Mouse (Mus musculus) testis, adult 2 months (tissue): ENCODE measurements around the gene Emsy. TPM values are rescaled to one million over a fixed set of nuclear protein-coding genes. Genes with fewer than 3 reads are reported as not detected.

Experiments used
- H3K27ac ChIP-seq: fragments of 200-500 bp; 2 replicates; pipeline ENCODE4 v1.5.1; 2012; ENCODE audit warnings: low read depth, low read length; ENCODE audit not compliant: control insufficient read depth, insufficient read depth
- H3K27me3 ChIP-seq: fragments of 200-500 bp; 2 replicates; pipeline ENCODE4 v1.6.1; 2012; ENCODE audit warnings: mild to moderate bottlenecking, low read length, moderate library complexity; ENCODE audit not compliant: control insufficient read depth, insufficient read depth
- H3K36me3 ChIP-seq: fragments of 200-500 bp; 2 replicates; pipeline ENCODE4 v1.6.1; 2012; ENCODE audit warnings: mild to moderate bottlenecking, low read length; ENCODE audit not compliant: control insufficient read depth, insufficient read depth
- H3K4me1 ChIP-seq: fragments of 200-500 bp; 2 replicates; pipeline ENCODE4 v1.6.1; 2012; ENCODE audit warnings: low read length; ENCODE audit not compliant: control insufficient read depth, insufficient read depth
- H3K4me3 ChIP-seq: fragments of 200-500 bp; 2 replicates; pipeline ENCODE4 v1.5.1; 2012; ENCODE audit warnings: low read depth, mild to moderate bottlenecking, low read length, moderate library complexity, mixed read lengths; ENCODE audit not compliant: control insufficient read depth
- CTCF ChIP-seq: fragments of 200-500 bp; IDR thresholded peaks from 2 replicates; pipeline ENCODE4 v1.5.1; 2012; ENCODE audit warnings: low read depth, mild to moderate bottlenecking, inconsistent platforms, low read length, moderate library complexity; ENCODE audit not compliant: control insufficient read depth, insufficient read depth, insufficient replicate concordance
- POLR2A ChIP-seq: fragments of 200-500 bp; IDR thresholded peaks from 2 replicates; pipeline ENCODE4 v1.6.1; 2012; ENCODE audit warnings: low read depth, mild to moderate bottlenecking, inconsistent platforms, low read length, moderate library complexity; ENCODE audit not compliant: control insufficient read depth
- polyA plus RNA-seq: library from polyadenylated mRNA; depleted of rRNA; stranded (reverse); fragments of >200 nt; gene quantifications from 2 replicates; pipeline ENCODE4 v1.2.3, GENCODE M21; 2012

The Emsy gene
- polyA plus RNA-seq, 1 experiment = 19.3 TPM

GRCm38 (mm10) chr7:98577461-98577860, 79.1 kb downstream of the Emsy start:
- TF ChIP-seq CTCF (no peak), POLR2A (no peak)
- no peaks in the 10 kb centered on the region for H3K36me3 ChIP-seq
- H3K27me3 ChIP-seq = no peaks in the 10 kb centered on the region
- H3K4me1 ChIP-seq = peaks cover 10% of the 10 kb centered on the region
- H3K27ac ChIP-seq = no peak overlapping the region
- no peak overlapping the region for H3K4me3 ChIP-seq

GRCm38 (mm10) chr7:98575651-98576239, 80.8 kb downstream of the Emsy start:
- Histone ChIP-seq H3K27me3 (no peaks in the 10 kb centered on the region), H3K4me3 (no peak overlapping the region), H3K36me3 (no peaks in the 10 kb centered on the region), H3K27ac (no peak overlapping the region), H3K4me1 (peaks cover 11% of the 10 kb centered on the region)
- TF ChIP-seq POLR2A = no peak
- no peak for TF ChIP-seq CTCF

- Histone ChIP-seq H3K4me3 (no peak overlapping the region), H3K36me3 (no peaks in the 10 kb centered on the region), H3K4me1 (peaks cover 11% of the 10 kb centered on the region), H3K27ac (no peak overlapping the region), H3K27me3 (no peaks in the 10 kb centered on the region)
- TF ChIP-seq POLR2A (no peak), CTCF (no peak)
These were observed 81.8 kb downstream of the Emsy start for GRCm38 (mm10) chr7:98574771-98575191.

GRCm38 (mm10) chr7:98574271-98574670, 82.3 kb downstream of the Emsy start:
- H3K27me3 ChIP-seq = no peaks in the 10 kb centered on the region

GRCm38 (mm10) chr7:98573231-98573781, 83.3 kb downstream of the Emsy start:
- peaks cover 11% of the 10 kb centered on the region for H3K4me1 ChIP-seq
- no peaks in the 10 kb centered on the region for H3K36me3 ChIP-seq
- H3K27ac ChIP-seq = no peak overlapping the region
- H3K27me3 ChIP-seq = no peaks in the 10 kb centered on the region
- TF ChIP-seq CTCF = no peak
- no peak for TF ChIP-seq POLR2A
- H3K4me3 ChIP-seq = no peak overlapping the region

More at GRCm38 (mm10) chr7:98574271-98574670, 82.3 kb downstream of the Emsy start:
- Histone ChIP-seq H3K36me3 (no peaks in the 10 kb centered on the region), H3K4me3 (no peak overlapping the region), H3K4me1 (peaks cover 11% of the 10 kb centered on the region), H3K27ac (no peak overlapping the region)
- TF ChIP-seq CTCF (no peak), POLR2A (no peak)

GRCm38 (mm10) chr7:98572223-98572868, 84.2 kb downstream of the Emsy start:
- no peak overlapping the region for H3K27ac ChIP-seq

GRCm38 (mm10) chr7:98570824-98571505, 85.6 kb downstream of the Emsy start:
- TF ChIP-seq POLR2A = no peak
- no peak for TF ChIP-seq CTCF
- Histone ChIP-seq H3K4me1 (peaks cover 11% of the 10 kb centered on the region), H3K27ac (no peak overlapping the region), H3K36me3 (no peaks in the 10 kb centered on the region), H3K4me3 (no peak overlapping the region), H3K27me3 (no peaks in the 10 kb centered on the region)

More at GRCm38 (mm10) chr7:98572223-98572868, 84.2 kb downstream of the Emsy start:
- H3K4me3 ChIP-seq = no peak overlapping the region
- no peaks in the 10 kb centered on the region for H3K36me3 ChIP-seq
- TF ChIP-seq CTCF = no peak
- TF ChIP-seq POLR2A = no peak
- no peaks in the 10 kb centered on the region for H3K27me3 ChIP-seq
- peaks cover 11% of the 10 kb centered on the region for H3K4me1 ChIP-seq
